Mouse (Mus musculus) central nervous system, embryonic 11.5 days (tissue): ENCODE data around the gene Olfr64. TPM values are rescaled to one million over a fixed set of nuclear protein-coding genes. Genes with fewer than 3 reads are reported as not detected.

ENCODE experiments used
- polyA plus RNA-seq: library from polyadenylated mRNA; depleted of rRNA; stranded (reverse); fragments of >200 nt; gene quantifications from 2 replicates; pipeline ENCODE4 v1.2.3, GENCODE M21; 2012; rRNA removed

Gene Olfr64
- polyA plus RNA-seq, result not detected in 2 replicates

DNA sequence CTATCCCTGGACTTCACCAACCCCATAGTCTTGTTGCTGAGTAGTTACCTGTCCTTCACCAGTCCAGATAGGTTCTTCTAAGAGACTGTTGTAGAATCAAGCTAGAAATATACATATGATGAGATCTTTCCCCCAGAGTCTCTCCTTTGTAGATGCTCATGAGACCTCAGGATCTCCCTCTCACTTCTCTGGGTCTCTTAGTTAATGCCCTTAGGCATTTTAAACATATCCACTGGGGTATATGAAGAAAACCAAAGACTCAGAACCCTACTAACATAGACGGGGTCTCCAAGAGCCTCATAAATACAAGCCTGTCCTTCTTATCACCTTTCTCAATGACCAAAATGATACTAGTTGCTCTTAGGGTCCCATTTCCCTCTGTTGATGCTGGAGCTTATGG lies at the start of gene Olfr64:
TSS of gene Olfr64 (minus strand) at position 101 of the 400 bp plus-strand sequence.

DNA sequence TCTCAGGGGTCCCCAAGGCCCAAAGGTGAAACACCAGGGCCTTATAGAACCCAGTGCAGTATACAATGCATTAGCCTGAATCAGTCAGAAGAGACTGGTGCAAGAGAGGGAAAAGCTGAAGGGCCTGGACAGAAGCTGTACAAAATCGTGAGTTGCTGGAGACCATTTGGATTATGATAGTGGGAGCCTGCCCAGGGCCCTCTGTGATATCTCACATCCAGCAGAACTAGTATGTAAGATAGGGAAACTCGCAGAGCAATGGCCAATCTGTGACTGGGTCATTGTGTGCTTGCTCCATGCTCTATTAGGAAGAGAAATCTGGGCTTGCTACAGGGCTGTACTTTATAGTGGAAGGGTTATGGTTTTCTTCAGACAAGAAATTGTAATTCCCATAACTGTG lies 40.0 kb upstream of the Olfr64 start, which contains the start of gene Olfr632:
TSS of gene Olfr632 (plus strand) at position 84 of the 400 bp plus-strand sequence.

DNA sequence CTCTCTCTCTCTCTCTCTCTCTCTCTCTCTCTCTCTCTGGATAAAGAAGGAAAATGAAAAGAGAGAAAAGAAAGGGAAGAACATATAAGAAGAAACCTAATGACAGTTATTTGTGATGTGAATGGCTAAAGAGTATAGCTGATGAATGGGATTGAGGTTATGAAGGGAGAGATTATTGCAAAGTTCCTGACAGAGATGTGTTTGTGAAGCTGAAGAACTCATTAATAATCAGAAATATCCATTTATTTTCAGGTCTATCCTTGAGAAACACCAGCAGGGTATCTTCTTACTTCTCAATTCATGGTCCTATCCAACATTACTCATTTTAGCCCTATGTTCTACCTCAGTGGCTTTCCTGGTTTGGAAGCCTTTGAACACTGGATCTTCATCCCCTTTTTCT lies 34.2 kb upstream of the Olfr64 start, which contains the start of gene Olfr631:
TSS of gene Olfr631 (plus strand) at position 301 of the 400 bp plus-strand sequence.

DNA sequence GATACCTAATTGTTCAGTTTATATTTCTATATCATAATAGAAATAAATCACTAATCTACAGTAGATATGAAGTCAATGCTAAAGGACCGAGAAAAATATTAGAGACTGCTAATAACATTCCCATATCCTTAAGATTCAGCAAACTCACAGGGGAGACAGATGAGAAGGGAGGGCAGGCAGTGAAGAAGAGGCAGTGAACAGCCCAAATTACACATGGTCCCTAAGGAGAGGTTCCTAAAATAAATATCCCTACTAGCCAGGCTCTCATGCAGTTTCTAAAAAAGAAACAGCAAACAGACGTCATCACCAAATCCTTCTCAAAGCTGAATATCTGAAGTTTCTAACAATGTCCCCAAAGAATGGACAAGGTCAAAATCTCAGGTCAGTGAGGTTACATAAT lies 8.9 kb upstream of the Olfr64 start, which contains the start of gene Olfr65:
TSS of gene Olfr65 (plus strand) at position 301 of the 400 bp plus-strand sequence.

DNA sequence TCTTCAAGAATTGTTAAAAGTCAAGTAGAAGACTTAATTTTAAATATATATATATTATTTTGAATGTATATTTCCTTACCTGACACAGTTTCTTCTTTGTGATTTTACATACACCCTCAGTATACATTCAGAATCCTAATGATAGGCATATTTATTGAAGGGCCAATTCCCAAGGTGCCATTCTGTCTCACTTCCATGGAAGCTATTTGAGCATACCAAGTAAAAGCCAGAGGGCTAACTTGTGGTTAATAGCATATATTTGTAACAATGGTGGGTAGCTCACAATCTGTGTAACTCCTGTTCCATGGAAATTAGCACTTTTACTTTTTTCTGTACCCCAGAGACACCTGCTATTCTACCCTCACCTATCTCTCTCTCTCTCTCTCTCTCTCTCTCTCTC lies 8.1 kb downstream of the Olfr64 start, which contains the start of gene Olfr66:
TSS of gene Olfr66 (minus strand) at position 101 of the 400 bp plus-strand sequence.

DNA sequence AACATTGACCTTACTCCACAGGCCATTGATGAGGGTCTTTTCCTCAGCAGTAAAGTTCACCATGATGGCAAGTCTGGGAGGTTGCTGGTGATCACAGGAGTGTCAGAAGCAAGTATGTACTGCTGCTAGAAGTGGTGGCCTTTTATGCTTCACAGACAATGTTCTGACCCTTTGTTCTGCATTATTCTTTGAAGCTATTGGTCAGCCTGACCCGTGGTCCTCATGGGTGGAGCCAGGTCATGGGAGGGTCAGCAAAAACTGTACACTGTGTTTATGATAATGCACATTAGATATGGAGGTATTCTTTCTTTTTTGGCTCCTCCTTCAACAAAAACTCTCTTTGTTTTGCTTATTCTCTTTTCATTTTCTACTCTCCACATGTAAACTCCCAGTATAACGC lies 41.2 kb downstream of the Olfr64 start, which contains the start of gene Hbb-y:
TSS of gene Hbb-y (minus strand) at position 127 of the 400 bp plus-strand sequence.

DNA sequence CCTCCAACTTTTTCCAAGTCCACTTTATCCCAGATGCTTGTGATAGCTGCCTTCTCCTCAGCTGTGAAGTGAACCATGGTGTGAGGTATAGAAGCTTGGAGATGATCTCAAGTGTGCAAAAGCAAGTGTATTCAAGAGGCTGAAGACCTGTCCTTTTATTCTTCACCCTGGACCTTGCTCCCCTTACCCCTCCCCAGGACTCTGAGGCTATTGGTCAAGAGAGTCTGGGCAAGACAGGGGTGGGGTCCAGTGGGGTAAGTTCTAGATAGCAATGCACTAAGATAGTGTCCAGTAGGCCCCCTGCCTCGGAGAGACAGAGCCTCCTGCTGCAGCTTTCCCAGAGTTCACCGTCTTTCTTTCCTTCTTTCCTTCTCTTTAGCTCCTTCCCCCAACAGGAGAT lies 51.3 kb downstream of the Olfr64 start, which contains the start of gene Hbb-bh1:
TSS of gene Hbb-bh1 (minus strand) at position 131 of the 400 bp plus-strand sequence.

DNA sequence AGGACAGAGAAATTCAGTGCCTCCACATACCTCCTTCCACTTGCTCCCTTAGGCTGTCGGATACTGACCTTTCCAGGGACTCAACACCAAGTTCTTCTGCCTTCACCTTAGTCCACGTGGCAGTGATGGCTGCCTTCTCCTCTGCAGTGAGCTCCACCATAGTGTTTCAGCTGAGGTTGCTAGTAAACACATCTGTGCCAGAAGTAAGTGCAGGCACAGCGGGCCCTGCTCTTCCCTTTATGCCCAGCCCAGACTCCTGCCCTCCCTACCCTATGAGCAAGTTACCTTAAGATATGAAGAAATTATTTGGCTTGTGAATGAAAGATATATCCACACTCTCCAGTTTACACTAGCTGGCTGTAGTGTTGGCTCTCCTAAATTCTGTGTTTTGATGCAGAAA lies 54.0 kb downstream of the Olfr64 start, which contains the start of gene Hbb-bh2:
TSS of gene Hbb-bh2 (minus strand) at position 253 of the 400 bp plus-strand sequence.

Other genes starting within 250 kb of the Olfr64 start
- gene Olfr623, start 230.8 kb downstream of the Olfr64 start, polyA plus RNA-seq, result not detected in 2 replicates
- 0.04 TPM in 2 replicates for gene Olfr624, start 223.3 kb downstream of the Olfr64 start, polyA plus RNA-seq
- gene Olfr625-ps1, start 211.8 kb downstream of the Olfr64 start, polyA plus RNA-seq, result not detected in 2 replicates
- gene Olfr243, start 179.8 kb downstream of the Olfr64 start, polyA plus RNA-seq, result not detected in 2 replicates
- not detected in 2 replicates for gene Olfr628, start 164.1 kb downstream of the Olfr64 start, polyA plus RNA-seq
- not detected in 2 replicates for gene Olfr629, start 149.5 kb downstream of the Olfr64 start, polyA plus RNA-seq
- gene Olfr630, start 137.2 kb downstream of the Olfr64 start, polyA plus RNA-seq, result not detected in 2 replicates
- not detected in 2 replicates for gene Olfr69, start 122.9 kb downstream of the Olfr64 start, polyA plus RNA-seq
- gene Olfr68, start 114.8 kb downstream of the Olfr64 start, polyA plus RNA-seq, result not detected in 2 replicates
- not detected in 2 replicates for gene Olfr67, start 102.7 kb downstream of the Olfr64 start, polyA plus RNA-seq
- 1,727 and 2,114 TPM in 2 replicates for gene Hbb-bt, start 80.5 kb downstream of the Olfr64 start, polyA plus RNA-seq
- gene Hbb-bs, start 66.4 kb downstream of the Olfr64 start, polyA plus RNA-seq, result 1,278 and 2,335 TPM in 2 replicates
- gene Hbb-bh2, start 54.0 kb downstream of the Olfr64 start, polyA plus RNA-seq, result 0.40 TPM in 1 of 2 replicates, not detected in the other
- gene Hbb-bh1, start 51.3 kb downstream of the Olfr64 start, polyA plus RNA-seq, result 1,953 and 3,124 TPM in 2 replicates
- 10,518 and 17,284 TPM in 2 replicates for gene Hbb-y, start 41.3 kb downstream of the Olfr64 start, polyA plus RNA-seq
- not detected in 2 replicates for gene Olfr66, start 8.2 kb downstream of the Olfr64 start, polyA plus RNA-seq
- not detected in 2 replicates for gene Olfr65, start 9.0 kb upstream of the Olfr64 start, polyA plus RNA-seq
- not detected in 2 replicates for gene Olfr631, start 34.3 kb upstream of the Olfr64 start, polyA plus RNA-seq
- gene Olfr632, start 39.9 kb upstream of the Olfr64 start, polyA plus RNA-seq, result 0.11 and 0.36 TPM in 2 replicates
- not detected in 2 replicates for gene Olfr633, start 50.0 kb upstream of the Olfr64 start, polyA plus RNA-seq
- gene Olfr635, start 76.7 kb upstream of the Olfr64 start, polyA plus RNA-seq, result not detected in 2 replicates
- not detected in 2 replicates for gene Olfr638, start 104.3 kb upstream of the Olfr64 start, polyA plus RNA-seq
- not detected in 2 replicates for gene Olfr639, start 122.8 kb upstream of the Olfr64 start, polyA plus RNA-seq
- gene Olfr640, start 131.1 kb upstream of the Olfr64 start, polyA plus RNA-seq, result not detected in 2 replicates
- gene Olfr641, start 141.0 kb upstream of the Olfr64 start, polyA plus RNA-seq, result not detected in 2 replicates
- not detected in 2 replicates for gene Olfr642, start 158.2 kb upstream of the Olfr64 start, polyA plus RNA-seq
- gene 4930516K23Rik, start 167.0 kb upstream of the Olfr64 start, polyA plus RNA-seq, result not detected in 2 replicates
- not detected in 2 replicates for gene Olfr644, start 177.4 kb upstream of the Olfr64 start, polyA plus RNA-seq
- gene Olfr645, start 191.0 kb upstream of the Olfr64 start, polyA plus RNA-seq, result not detected in 2 replicates
- not detected in 2 replicates for gene Olfr646, start 210.4 kb upstream of the Olfr64 start, polyA plus RNA-seq
- gene Ubqln5, start 235.3 kb upstream of the Olfr64 start, polyA plus RNA-seq, result not detected in 2 replicates
- not detected in 2 replicates for gene Olfr643, start 242.9 kb upstream of the Olfr64 start, polyA plus RNA-seq
- not detected in 2 replicates for gene Ubqln3, start 248.8 kb upstream of the Olfr64 start, polyA plus RNA-seq